ENCODE assay signal across 10 mouse cellular contexts in genomic region chr9:123986217-123986616, GRCm38 (mm10). TPM values are rescaled to one million over a fixed set of nuclear protein-coding genes. Genes with fewer than 3 reads are reported as not detected.
A peak's percentile ranks its signal among the peaks of the same experiment; 100 is the strongest.
DNase-seq lines count a peak whose midpoint lies in the region; ATAC-seq and TF ChIP-seq lines count a peak whose summit lies in the region.
"Had no signal": no experiment of that assay in that cellular context is flagged by ENCODE, and none has a peak within 500 bp of the region (broad histone marks: within the 10 kb centered on the region; RNA-seq: fewer than 3 reads in every experiment).

No protein-coding gene starts in this region.

- DNase-seq in layer of hippocampus, adult 2 months (ENCODE audit: low spot score in 2 of 2): peak in 1 of 2 experiments; percentile 5
- no peak for DNase-seq in layer of hippocampus, postnatal 36 days
- peak; percentile 90 for DNase-seq in MEL-GATA-1-ER (ENCODE audit: extremely low read depth, low read depth)
- no peak for DNase-seq in MN1 (ENCODE audit: low spot score)
- no peak for DNase-seq in kidney, adult 11 months
- DNase-seq in gastrocnemius, adult 18-20 months (ENCODE audit: low spot score): no peak

- H3K4me2 ChIP-seq in intestine, postnatal 0 days (replicated peaks; ENCODE audit: low read depth): no peak overlapping the region
- H3K4me2 ChIP-seq: heart, embryonic 15.5 days had no signal

- no peaks in the 10 kb centered on the region for H3K36me3 ChIP-seq in intestine, postnatal 0 days (ENCODE audit: control insufficient read depth, insufficient read depth)
- H3K36me3 ChIP-seq: heart, embryonic 15.5 days had no signal

- peak; percentile 64 for TF ChIP-seq CTCF in layer of hippocampus, adult 2 months (conservative IDR thresholded peaks at IDR 0.05)
- TF ChIP-seq CTCF in intestine, postnatal 0 days (IDR thresholded peaks at IDR 0.05; ENCODE audit: low read depth): peak; percentile 53

- no peak overlapping the region for H3K9ac ChIP-seq in intestine, postnatal 0 days (ENCODE audit: low read depth, low read length)
- H3K9ac ChIP-seq: heart, embryonic 15.5 days had no signal

- peak overlapping the region; percentile 21; the same call in 1 of the 2 replicates for H3K27ac ChIP-seq in layer of hippocampus, adult 2 months
- no peak overlapping the region for H3K27ac ChIP-seq in intestine, postnatal 0 days (ENCODE audit: low read depth, low read length)
- H3K27ac ChIP-seq: heart, embryonic 15.5 days had no signal

- no peak for ATAC-seq in intestine, postnatal 0 days
- peak; percentile 93 for ATAC-seq in monocyte, adult 5-6 weeks (replicated peaks; ENCODE audit: insufficient number of reproducible peaks, low FRiP score, low TSS enrichment, poor library complexity, severe bottlenecking)

- H3K27me3 ChIP-seq in intestine, postnatal 0 days (replicated peaks; ENCODE audit: control insufficient read depth, insufficient read depth, low read length): no peaks in the 10 kb centered on the region
- H3K27me3 ChIP-seq: heart, embryonic 15.5 days had no signal

- 67% methylated on average over 2 of the region's 2 CpGs for WGBS in intestine, postnatal 0 days

- H3K4me1 ChIP-seq in intestine, postnatal 0 days (replicated peaks; ENCODE audit: control insufficient read depth, insufficient read depth, low read length): no peaks in the 10 kb centered on the region
- H3K4me1 ChIP-seq: heart, embryonic 15.5 days had no signal

- no peak overlapping the region for H3K4me3 ChIP-seq in layer of hippocampus, adult 2 months
- no peak overlapping the region for H3K4me3 ChIP-seq in intestine, postnatal 0 days (ENCODE audit: low read depth, low read length)
- H3K4me3 ChIP-seq: heart, embryonic 15.5 days had no signal

- H3K9me3 ChIP-seq in intestine, postnatal 0 days (ENCODE audit: control insufficient read depth): no peaks in the 10 kb centered on the region
- H3K9me3 ChIP-seq: heart, embryonic 15.5 days had no signal

RNA-seq across cellular contexts. Expression of gene Ccr1l1, which starts 8.0 kb away (rescaled TPM):
- not detected for total RNA-seq in layer of hippocampus, adult 2 months (2021)
- not detected for total RNA-seq in layer of hippocampus, postnatal 36 days (2021)
- not detected in 2 replicates for polyA plus RNA-seq in intestine, postnatal 0 days (2015; fragmentation: Nextera tagmentation; extraction: Ambion mirVana)
- not detected in 3 replicates for total RNA-seq in monocyte, adult 5-6 weeks (2017)
- total RNA-seq in gastrocnemius, adult 18-20 months (2021): not detected
- polyA plus RNA-seq: heart, embryonic 15.5 days; stomach, embryonic 16.5 days had no signal

RNA-seq across cellular contexts. Expression of gene Ccr1, which starts 17.7 kb away (rescaled TPM):
- under 1 TPM in 1 of 2 experiments, not detected in 1; 0.46 TPM for total RNA-seq in layer of hippocampus, adult 2 months (2021)
- under 1 TPM; 0.18 to 0.22 TPM for total RNA-seq in layer of hippocampus, postnatal 36 days (2021)
- 4.4 and 4.9 TPM in 2 replicates for polyA plus RNA-seq in intestine, postnatal 0 days (2015; fragmentation: Nextera tagmentation; extraction: Ambion mirVana)
- 3.8 to 22.9 TPM (median 22.1 TPM) in 3 replicates for total RNA-seq in monocyte, adult 5-6 weeks (2017)
- under 1 TPM in 1 of 2 experiments, not detected in 1; 0.07 TPM for total RNA-seq in gastrocnemius, adult 18-20 months (2021)

RNA-seq across cellular contexts. Expression of gene Ccr3, which starts 35.6 kb away (rescaled TPM):
- total RNA-seq in layer of hippocampus, adult 2 months (2021): not detected
- not detected for total RNA-seq in layer of hippocampus, postnatal 36 days (2021)
- 0.05 and 0.10 TPM in 2 replicates for polyA plus RNA-seq in intestine, postnatal 0 days (2015; fragmentation: Nextera tagmentation; extraction: Ambion mirVana)
- 1.6 to 124 TPM (median 118 TPM) in 3 replicates for total RNA-seq in monocyte, adult 5-6 weeks (2017)
- total RNA-seq in gastrocnemius, adult 18-20 months (2021): not detected
